Mouse (Mus musculus) lung, postnatal 10 days (tissue): ENCODE results near the gene Ssty1.
"Not testable (repeated sequence)": the region's sequence is repeated elsewhere in the genome, so short reads cannot be mapped to it uniquely, and the experiment has no call there.

ENCODE experiments used
- DNase-seq: peaks from one replicate; pipeline ENCODE4 v3.0.0; 2021

Ssty1 gene

GRCm38 (mm10) chrY:18088816-18089215 is at the start of gene Ssty1:
Ssty1 (plus strand) TSS chrY:18089116.
- not testable (repeated sequence) for DNase-seq

GRCm38 (mm10) chrY:18061712-18062111 is 27.2 kb upstream of the Ssty1 start, which contains the start of gene Gm21764:
Gm21764 (minus strand) TSS chrY:18061812.
- DNase-seq = not testable (repeated sequence)
